Mouse (Mus musculus) kidney, adult 2 months (tissue): ENCODE data around the gene Jpt2.

ENCODE experiments used
- CTCF ChIP-seq: fragments of 200-500 bp; conservative IDR thresholded peaks from 2 replicates; pipeline ENCODE4 v1.5.1; 2011; ENCODE audit warnings: low read depth, mild to moderate bottlenecking, control low read depth, low read length, moderate library complexity, mixed read lengths; ENCODE audit not compliant: insufficient read depth, insufficient read length
- POLR2A ChIP-seq: fragments of 200-500 bp; IDR thresholded peaks from one replicate; pipeline ENCODE4 v1.6.1; 2011; ENCODE audit warnings: low read depth, low read length, control low read depth

DNA sequence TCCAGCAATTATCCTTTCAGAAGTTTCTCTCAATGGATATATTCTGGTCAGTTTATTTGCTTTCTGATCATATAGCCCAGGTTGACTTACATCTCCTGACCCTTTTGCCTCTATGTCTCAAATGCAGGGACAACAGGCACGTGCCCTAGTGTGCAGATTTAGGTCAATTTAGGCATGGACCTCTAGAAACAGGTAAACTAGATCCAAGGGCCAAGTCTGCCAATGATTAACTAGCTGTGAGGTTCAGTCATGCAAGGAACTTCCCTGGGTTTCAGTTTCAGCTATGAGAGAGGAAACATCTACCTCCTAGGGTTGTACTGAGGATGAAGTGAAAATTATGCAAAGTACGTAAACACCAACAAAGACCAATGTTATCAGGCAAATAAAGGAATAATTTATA, 7.2 kb downstream of the Jpt2 start:
- TF ChIP-seq POLR2A (no peak), CTCF (no peak)
